Mouse (Mus musculus): Measurements from ENCODE around the gene Lhfpl2. TPM values are rescaled to one million over a fixed set of nuclear protein-coding genes. Genes with fewer than 3 reads are reported as not detected.
A peak's percentile ranks its signal among the peaks of the same experiment; 100 is the strongest.
"Not testable (repeated sequence)": the region's sequence is repeated elsewhere in the genome, so short reads cannot be mapped to it uniquely, and the experiment has no call there.

Gene Lhfpl2
- 22.3 and 24.4 TPM in 2 replicates for polyA plus RNA-seq (2016; fragmentation: Nextera tagmentation; extraction: Ambion mirVana)

GRCm38 (mm10) chr13:94057563-94058560 lies at the start of gene Lhfpl2:
TSS of gene Lhfpl2 (plus strand) at chr13:94057796.
- H3K27me3 ChIP-seq (replicated peaks): no peaks in the 10 kb centered on the region
- H3K27ac ChIP-seq (ENCODE audit: poor library complexity, severe bottlenecking): peak within 1 kb of the TSS; percentile 82
- peak; percentile 86 for ATAC-seq (ENCODE audit: insufficient number of reproducible peaks, low FRiP score)
- H3K4me3 ChIP-seq: peak within 1 kb of the TSS; percentile 82
- 1% methylated on average over 85 of the region's 85 CpGs for WGBS
- peak within 1 kb of the TSS; percentile 84 for H3K4me2 ChIP-seq
- peak within 1 kb of the TSS; percentile 88 for H3K9ac ChIP-seq
- H3K9me3 ChIP-seq (replicated peaks): 0 out of 2 replicates have a peak, but pooled peaks cover 4% of the 10 kb centered on the region
- H3K36me3 ChIP-seq: peaks cover 3% of the 10 kb centered on the region; the same call in 1 of the 2 replicates
- H3K4me1 ChIP-seq (replicated peaks): peaks cover 18% of the 10 kb centered on the region

GRCm38 (mm10) chr13:94011996-94012575 lies 45.5 kb upstream of the Lhfpl2 start:
- WGBS: 78% methylated on average over 4 of the region's 4 CpGs
- Histone ChIP-seq H3K9ac (no peak overlapping the region), H3K27ac (ENCODE audit: poor library complexity, severe bottlenecking) (no peak overlapping the region), H3K4me1 (replicated peaks) (no peaks in the 10 kb centered on the region), H3K9me3 (replicated peaks) (no peaks in the 10 kb centered on the region), H3K36me3 (no peaks in the 10 kb centered on the region), H3K4me2 (no peak overlapping the region), H3K4me3 (no peak overlapping the region), H3K27me3 (replicated peaks) (no peaks in the 10 kb centered on the region)
- ATAC-seq (ENCODE audit: insufficient number of reproducible peaks, low FRiP score): no peak

- Histone ChIP-seq H3K9ac (no peak overlapping the region), H3K4me3 (no peak overlapping the region), H3K27ac (ENCODE audit: poor library complexity, severe bottlenecking) (no peak overlapping the region), H3K4me1 (replicated peaks) (no peaks in the 10 kb centered on the region), H3K36me3 (no peaks in the 10 kb centered on the region), H3K9me3 (replicated peaks) (no peaks in the 10 kb centered on the region), H3K4me2 (no peak overlapping the region), H3K27me3 (replicated peaks) (no peaks in the 10 kb centered on the region)
- ATAC-seq (ENCODE audit: insufficient number of reproducible peaks, low FRiP score): no peak
- 73% methylated on average over 10 of the region's 10 CpGs for WGBS
These were observed 43.6 kb upstream of the Lhfpl2 start for GRCm38 (mm10) chr13:94013986-94014385.

GRCm38 (mm10) chr13:94024575-94024974 lies 33.0 kb upstream of the Lhfpl2 start:
- H3K9ac ChIP-seq; H3K9me3 ChIP-seq (replicated peaks); H3K4me2 ChIP-seq; H3K27ac ChIP-seq (ENCODE audit: poor library complexity, severe bottlenecking); H3K4me1 ChIP-seq (replicated peaks); H3K4me3 ChIP-seq; ATAC-seq (ENCODE audit: insufficient number of reproducible peaks, low FRiP score); H3K36me3 ChIP-seq; H3K27me3 ChIP-seq (replicated peaks): not testable (repeated sequence)
- WGBS: 71% methylated on average over 10 of the region's 13 CpGs

- WGBS: 90% methylated on average over 10 of the region's 10 CpGs
- no peaks in the 10 kb centered on the region for H3K36me3 ChIP-seq
- H3K4me1 ChIP-seq (replicated peaks): no peaks in the 10 kb centered on the region
- no peak overlapping the region for H3K4me3 ChIP-seq
- no peak overlapping the region for H3K9ac ChIP-seq
- H3K27ac ChIP-seq (ENCODE audit: poor library complexity, severe bottlenecking): no peak overlapping the region
- H3K9me3 ChIP-seq (replicated peaks): no peaks in the 10 kb centered on the region
- H3K27me3 ChIP-seq (replicated peaks): no peaks in the 10 kb centered on the region
- ATAC-seq (ENCODE audit: insufficient number of reproducible peaks, low FRiP score): no peak
- no peak overlapping the region for H3K4me2 ChIP-seq
These were observed 28.4 kb upstream of the Lhfpl2 start for GRCm38 (mm10) chr13:94029147-94029546.

GRCm38 (mm10) chr13:94030551-94030950 lies 27.0 kb upstream of the Lhfpl2 start:
- Histone ChIP-seq H3K4me2 (no peak overlapping the region), H3K27me3 (replicated peaks) (no peaks in the 10 kb centered on the region), H3K9ac (no peak overlapping the region), H3K9me3 (replicated peaks) (no peaks in the 10 kb centered on the region), H3K4me3 (no peak overlapping the region), H3K4me1 (replicated peaks) (no peaks in the 10 kb centered on the region), H3K36me3 (no peaks in the 10 kb centered on the region), H3K27ac (ENCODE audit: poor library complexity, severe bottlenecking) (no peak overlapping the region)
- ATAC-seq (ENCODE audit: insufficient number of reproducible peaks, low FRiP score): no peak
- 78% methylated on average over 2 of the region's 2 CpGs for WGBS

GRCm38 (mm10) chr13:94037313-94038051 lies 20.1 kb upstream of the Lhfpl2 start:
- Histone ChIP-seq H3K9me3 (replicated peaks) (no peaks in the 10 kb centered on the region), H3K4me2 (peak overlapping the region; percentile 28; the same call in 1 of the 2 replicates), H3K9ac (no peak overlapping the region), H3K4me3 (no peak overlapping the region), H3K27ac (ENCODE audit: poor library complexity, severe bottlenecking) (peak overlapping the region; percentile 77), H3K36me3 (no peaks in the 10 kb centered on the region), H3K27me3 (replicated peaks) (no peaks in the 10 kb centered on the region), H3K4me1 (replicated peaks) (peaks cover 22% of the 10 kb centered on the region)
- peak; percentile 66; the same call in 1 of the 2 replicates for ATAC-seq (ENCODE audit: insufficient number of reproducible peaks, low FRiP score)
- WGBS: 33% methylated on average over 6 of the region's 6 CpGs

- Histone ChIP-seq H3K4me2 (peak overlapping the region; percentile 28; the same call in 1 of the 2 replicates), H3K9me3 (replicated peaks) (no peaks in the 10 kb centered on the region), H3K4me1 (replicated peaks) (peaks cover 22% of the 10 kb centered on the region), H3K4me3 (no peak overlapping the region), H3K27ac (ENCODE audit: poor library complexity, severe bottlenecking) (peak overlapping the region; percentile 77), H3K9ac (no peak overlapping the region), H3K27me3 (replicated peaks) (no peaks in the 10 kb centered on the region), H3K36me3 (no peaks in the 10 kb centered on the region)
- ATAC-seq (ENCODE audit: insufficient number of reproducible peaks, low FRiP score): peak; percentile 36; the same call in 1 of the 2 replicates
- 6% methylated on average over 2 of the region's 2 CpGs for WGBS
These were observed 19.6 kb upstream of the Lhfpl2 start for GRCm38 (mm10) chr13:94038052-94038340.

- no peaks in the 10 kb centered on the region for H3K4me1 ChIP-seq (replicated peaks)
- no peak overlapping the region for H3K27ac ChIP-seq (ENCODE audit: poor library complexity, severe bottlenecking)
- H3K9ac ChIP-seq: no peak overlapping the region
- no peaks in the 10 kb centered on the region for H3K36me3 ChIP-seq
- no peak overlapping the region for H3K4me2 ChIP-seq
- WGBS: 65% methylated on average over 7 of the region's 7 CpGs
- ATAC-seq (ENCODE audit: insufficient number of reproducible peaks, low FRiP score): no peak
- H3K9me3 ChIP-seq (replicated peaks): no peaks in the 10 kb centered on the region
- no peaks in the 10 kb centered on the region for H3K27me3 ChIP-seq (replicated peaks)
- H3K4me3 ChIP-seq: no peak overlapping the region
These were observed 7.6 kb upstream of the Lhfpl2 start for GRCm38 (mm10) chr13:94050036-94050435.

GRCm38 (mm10) chr13:94050782-94051181 lies 6.8 kb upstream of the Lhfpl2 start:
- H3K36me3 ChIP-seq: no peaks in the 10 kb centered on the region
- no peaks in the 10 kb centered on the region for H3K27me3 ChIP-seq (replicated peaks)
- no peak overlapping the region for H3K27ac ChIP-seq (ENCODE audit: poor library complexity, severe bottlenecking)
- no peak overlapping the region for H3K4me3 ChIP-seq
- no peak for ATAC-seq (ENCODE audit: insufficient number of reproducible peaks, low FRiP score)
- no peaks in the 10 kb centered on the region for H3K9me3 ChIP-seq (replicated peaks)
- no peak overlapping the region for H3K9ac ChIP-seq
- peaks cover 2% of the 10 kb centered on the region; the same call in 1 of the 2 replicates for H3K4me1 ChIP-seq (replicated peaks)
- 84% methylated on average over 3 of the region's 3 CpGs for WGBS
- no peak overlapping the region for H3K4me2 ChIP-seq
